Mouse (Mus musculus): ENCODE measurements around the gene Ckap2l. TPM values are rescaled to one million over a fixed set of nuclear protein-coding genes. Genes with fewer than 3 reads are reported as not detected.

Gene Ckap2l
- polyA plus RNA-seq (2014; fragmentation: Illumina TruSeq; extraction: RNeasy Lipid Tissue Mini Kit (QIAGEN cat#74804); ENCODE audit: low read depth, low replicate concordance): 0.49 TPM

GRCm38 (mm10) chr2:129296671-129297588 lies at the start of gene Ckap2l:
TSS of gene Ckap2l (minus strand) at chr2:129297212.

GRCm38 (mm10) chr2:129309836-129310235 lies 12.8 kb upstream of the Ckap2l start, which contains the start of gene Il1a:
TSS of gene Il1a (minus strand) at chr2:129309972.

Other genes with a start within 250 kb of the Ckap2l start
- gene Vinac1, start 249.0 kb downstream of the Ckap2l start, polyA plus RNA-seq (2014; fragmentation: Illumina TruSeq; extraction: RNeasy Lipid Tissue Mini Kit (QIAGEN cat#74804); ENCODE audit: low read depth, low replicate concordance): not detected
- gene Ttl, start 231.3 kb downstream of the Ckap2l start, polyA plus RNA-seq (2014; fragmentation: Illumina TruSeq; extraction: RNeasy Lipid Tissue Mini Kit (QIAGEN cat#74804); ENCODE audit: low read depth, low replicate concordance): 8.9 TPM
- 4.4 TPM for gene Polr1b, start 196.2 kb downstream of the Ckap2l start, polyA plus RNA-seq (2014; fragmentation: Illumina TruSeq; extraction: RNeasy Lipid Tissue Mini Kit (QIAGEN cat#74804); ENCODE audit: low read depth, low replicate concordance)
- 6.3 TPM for gene Chchd5, start 167.5 kb downstream of the Ckap2l start, polyA plus RNA-seq (2014; fragmentation: Illumina TruSeq; extraction: RNeasy Lipid Tissue Mini Kit (QIAGEN cat#74804); ENCODE audit: low read depth, low replicate concordance)
- 21.5 TPM for gene Slc20a1, start 98.4 kb downstream of the Ckap2l start, polyA plus RNA-seq (2014; fragmentation: Illumina TruSeq; extraction: RNeasy Lipid Tissue Mini Kit (QIAGEN cat#74804); ENCODE audit: low read depth, low replicate concordance)
- not detected for gene Il1a, start 12.8 kb upstream of the Ckap2l start, polyA plus RNA-seq (2014; fragmentation: Illumina TruSeq; extraction: RNeasy Lipid Tissue Mini Kit (QIAGEN cat#74804); ENCODE audit: low read depth, low replicate concordance)
- gene Il1b, start 73.9 kb upstream of the Ckap2l start, polyA plus RNA-seq (2014; fragmentation: Illumina TruSeq; extraction: RNeasy Lipid Tissue Mini Kit (QIAGEN cat#74804); ENCODE audit: low read depth, low replicate concordance): 2.8 TPM
- gene F830045P16Rik, start 239.4 kb upstream of the Ckap2l start, polyA plus RNA-seq (2014; fragmentation: Illumina TruSeq; extraction: RNeasy Lipid Tissue Mini Kit (QIAGEN cat#74804); ENCODE audit: low read depth, low replicate concordance): not detected